Mouse (Mus musculus): ENCODE data around the gene Slc25a42. TPM values are rescaled to one million over a fixed set of nuclear protein-coding genes. Genes with fewer than 3 reads are reported as not detected.

Slc25a42 gene
- polyA plus RNA-seq, 1 experiment = 129 TPM

DNA sequence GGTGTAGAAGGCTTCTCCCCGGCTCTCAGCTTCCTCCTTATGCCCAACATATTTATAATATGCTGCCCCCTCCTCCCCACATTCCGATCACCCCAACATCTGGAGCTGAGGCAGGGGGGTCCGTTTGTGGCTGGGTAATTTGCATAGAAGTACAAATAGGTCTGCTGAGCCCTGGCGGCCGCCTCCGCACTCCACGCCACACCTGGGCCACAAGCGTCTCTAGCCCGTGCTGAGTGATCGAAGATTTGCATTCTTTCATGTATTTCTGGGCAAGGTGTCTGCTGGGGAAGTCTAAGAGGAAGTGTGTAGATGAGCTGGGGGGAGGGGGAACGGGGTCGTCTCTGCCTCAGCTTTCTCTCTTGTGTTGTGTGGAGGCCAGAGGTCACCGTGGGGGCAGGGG lies 52.1 kb downstream of the Slc25a42 start:
- DNase-seq = no peak
- Histone ChIP-seq H3K36me3 (ENCODE audit: control insufficient read depth, insufficient read depth, low read length) (no peaks in the 10 kb centered on the region), H3K27ac (ENCODE audit: insufficient read depth, low read depth, low read length) (no peak overlapping the region), H3K27me3 (replicated peaks; ENCODE audit: control insufficient read depth, insufficient read depth, low read length) (no peaks in the 10 kb centered on the region), H3K4me1 (ENCODE audit: control insufficient read depth, insufficient read depth, low read length) (no peaks in the 10 kb centered on the region), H3K4me3 (ENCODE audit: insufficient read depth, low read depth, low read length) (no peak overlapping the region)
- WGBS = 66% methylated on average over 13 of the region's 13 CpGs
- TF ChIP-seq CTCF (conservative IDR thresholded peaks at IDR 0.05; ENCODE audit: insufficient read depth, insufficient read length, low read depth, low read length) (no peak), POLR2A (IDR thresholded peaks at IDR 0.05; ENCODE audit: low read depth, low read length) (no peak)

DNA sequence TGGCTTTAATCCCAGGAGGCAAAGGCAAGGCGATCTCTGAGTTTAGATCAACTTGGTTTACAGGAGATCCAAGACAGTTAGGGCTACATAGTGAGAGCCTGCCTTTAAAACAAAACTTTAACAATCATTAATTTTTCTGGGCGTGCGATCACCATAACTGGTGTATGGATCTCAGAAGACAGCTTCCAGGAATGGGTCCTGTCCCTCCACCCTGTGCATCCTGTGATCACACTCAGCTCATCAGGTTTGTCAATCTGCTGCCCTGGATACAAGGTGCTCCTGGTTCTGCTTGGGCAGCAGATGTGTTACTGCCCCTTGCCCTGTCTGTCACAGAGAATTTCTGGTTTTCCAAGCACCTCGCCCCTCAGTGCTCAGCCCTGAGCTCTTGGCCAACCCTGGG lies 52.9 kb downstream of the Slc25a42 start:
- Histone ChIP-seq H3K36me3 (ENCODE audit: control insufficient read depth, insufficient read depth, low read length) (no peaks in the 10 kb centered on the region), H3K4me1 (ENCODE audit: control insufficient read depth, insufficient read depth, low read length) (no peaks in the 10 kb centered on the region), H3K27me3 (replicated peaks; ENCODE audit: control insufficient read depth, insufficient read depth, low read length) (no peaks in the 10 kb centered on the region), H3K4me3 (ENCODE audit: insufficient read depth, low read depth, low read length) (no peak overlapping the region), H3K27ac (ENCODE audit: insufficient read depth, low read depth, low read length) (no peak overlapping the region)
- WGBS = 64% methylated on average over 4 of the region's 4 CpGs
- TF ChIP-seq CTCF (conservative IDR thresholded peaks at IDR 0.05; ENCODE audit: insufficient read depth, insufficient read length, low read depth, low read length) = no peak
- no peak for TF ChIP-seq POLR2A (IDR thresholded peaks at IDR 0.05; ENCODE audit: low read depth, low read length)
- DNase-seq = peak; percentile 53

DNA sequence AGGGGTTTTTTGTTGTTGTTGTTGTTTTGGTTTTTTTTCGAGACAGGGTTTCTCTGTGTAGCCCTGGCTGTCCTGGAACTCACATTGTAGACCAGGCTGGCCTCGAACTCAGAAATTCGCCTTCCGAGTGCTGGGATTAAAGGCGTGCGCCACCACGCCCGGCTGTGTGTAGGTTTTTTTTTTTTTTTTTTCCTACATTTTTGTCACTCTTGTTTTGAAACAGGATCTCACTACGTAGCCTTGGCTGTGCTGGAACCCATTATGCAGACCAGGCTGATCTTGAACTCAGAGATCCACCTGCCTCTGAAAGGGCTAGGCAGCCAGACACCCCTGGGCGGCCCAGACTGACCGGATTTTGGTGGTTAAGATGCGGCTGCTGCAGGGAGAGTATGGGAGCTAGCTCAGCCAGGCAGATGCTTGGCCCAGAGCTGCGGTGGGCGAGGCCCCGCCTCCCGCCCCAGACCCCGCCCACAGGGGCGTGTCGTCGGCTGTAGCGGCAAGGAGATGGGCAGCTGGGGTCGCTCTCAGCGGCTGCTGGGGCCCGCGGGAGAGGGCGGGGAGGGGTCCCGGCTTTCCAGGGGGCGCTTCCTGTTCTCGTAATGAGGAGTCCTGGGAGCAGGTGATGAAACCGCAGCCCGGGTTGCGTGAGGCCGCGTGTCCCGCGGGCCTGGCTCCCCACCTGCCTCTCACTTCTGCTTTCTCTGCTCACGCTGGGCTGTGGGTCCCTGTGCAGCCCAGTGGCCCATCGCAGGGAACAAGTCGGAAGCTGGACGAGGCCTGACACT lies 53.8 kb downstream of the Slc25a42 start:
- DNase-seq = peak; percentile 72

DNA sequence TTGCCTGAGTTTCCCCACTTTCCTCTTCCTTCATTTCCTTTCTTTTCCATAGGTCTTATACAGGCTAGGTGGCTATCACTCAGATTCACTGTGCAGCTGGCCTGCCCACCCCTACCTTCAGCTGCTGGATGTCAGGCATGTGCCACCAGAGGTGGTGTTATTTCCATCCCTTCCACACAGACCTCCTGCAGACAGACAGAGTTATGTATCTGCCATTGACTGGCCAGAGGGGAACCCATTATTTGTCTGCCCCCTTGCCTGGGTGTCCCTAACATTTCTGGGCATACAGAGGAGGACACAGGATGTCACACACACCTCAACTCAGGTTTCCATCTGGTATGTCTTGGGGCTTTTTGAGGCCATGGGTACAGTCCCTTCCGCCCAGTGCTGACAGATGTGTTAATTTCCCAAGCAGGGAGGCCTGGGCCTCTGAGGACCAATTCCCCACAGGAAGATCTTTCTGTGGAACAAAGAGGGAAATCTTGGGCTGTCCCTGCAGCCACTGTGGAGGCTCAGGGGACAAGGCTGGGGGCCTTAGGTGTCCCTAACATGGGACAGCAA lies 54.8 kb downstream of the Slc25a42 start:
- no peaks in the 10 kb centered on the region for H3K36me3 ChIP-seq (ENCODE audit: control insufficient read depth, insufficient read depth, low read length)
- no peak overlapping the region for H3K27ac ChIP-seq (ENCODE audit: insufficient read depth, low read depth, low read length)
- H3K4me3 ChIP-seq (ENCODE audit: insufficient read depth, low read depth, low read length) = no peak overlapping the region
- 0 out of 2 replicates have a peak, but pooled peaks cover 1% of the 10 kb centered on the region for H3K4me1 ChIP-seq (ENCODE audit: control insufficient read depth, insufficient read depth, low read length)
- WGBS = 97% methylated on average over 1 of the region's 1 CpGs
- no peak for DNase-seq
- no peak for TF ChIP-seq POLR2A (IDR thresholded peaks at IDR 0.05; ENCODE audit: low read depth, low read length)
- TF ChIP-seq CTCF (conservative IDR thresholded peaks at IDR 0.05; ENCODE audit: insufficient read depth, insufficient read length, low read depth, low read length) = no peak
- no peaks in the 10 kb centered on the region for H3K27me3 ChIP-seq (replicated peaks; ENCODE audit: control insufficient read depth, insufficient read depth, low read length)

More for the DNA sequence above, 53.8 kb downstream of the Slc25a42 start:
- H3K27me3 ChIP-seq (replicated peaks; ENCODE audit: control insufficient read depth, insufficient read depth, low read length) = no peaks in the 10 kb centered on the region
- H3K4me3 ChIP-seq (ENCODE audit: insufficient read depth, low read depth, low read length) = peak overlapping the region; percentile 42
- H3K4me1 ChIP-seq (ENCODE audit: control insufficient read depth, insufficient read depth, low read length) = no peaks in the 10 kb centered on the region
- H3K36me3 ChIP-seq (ENCODE audit: control insufficient read depth, insufficient read depth, low read length) = no peaks in the 10 kb centered on the region
- no peak overlapping the region for H3K27ac ChIP-seq (ENCODE audit: insufficient read depth, low read depth, low read length)
- WGBS = 10% methylated on average over 40 of the region's 40 CpGs
- TF ChIP-seq CTCF (conservative IDR thresholded peaks at IDR 0.05; ENCODE audit: insufficient read depth, insufficient read length, low read depth, low read length) (no peak), POLR2A (IDR thresholded peaks at IDR 0.05; ENCODE audit: low read depth, low read length) (no peak)

DNA sequence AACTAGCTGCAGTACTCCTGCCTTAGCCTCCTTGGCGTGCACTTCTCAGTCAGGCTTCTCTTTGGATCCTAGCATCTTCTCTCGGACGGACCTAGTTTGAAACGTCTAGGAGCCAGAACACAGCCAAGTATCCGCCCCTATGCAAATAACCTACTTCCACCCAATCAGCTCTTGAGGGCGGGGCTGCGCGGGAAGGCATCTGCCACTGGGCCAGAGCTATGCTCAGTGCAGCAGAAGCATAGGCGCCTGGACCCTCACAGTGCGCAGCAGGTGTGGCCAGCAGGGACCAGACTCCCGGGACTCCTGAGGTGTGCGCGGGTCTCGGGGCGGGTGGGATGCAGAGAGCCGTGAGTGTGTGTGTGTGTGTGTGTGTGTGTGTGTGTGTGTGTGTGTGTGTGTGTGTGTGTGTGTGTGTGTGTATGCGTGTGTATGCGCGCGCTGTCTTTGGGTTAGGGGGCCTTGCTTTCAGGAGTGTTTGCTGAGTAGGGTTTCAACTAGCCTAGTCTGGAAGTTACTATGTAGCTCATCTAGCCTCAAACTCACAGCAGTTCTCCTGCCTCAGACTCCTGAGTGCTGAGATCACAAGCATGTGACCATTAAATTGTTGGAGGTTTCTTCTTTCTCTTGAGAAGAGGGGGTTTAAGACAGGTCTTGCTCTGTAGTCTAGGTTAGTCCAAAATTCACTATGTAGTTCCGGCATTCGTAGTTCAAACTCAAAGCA lies 59.4 kb downstream of the Slc25a42 start:
- H3K27ac ChIP-seq (ENCODE audit: insufficient read depth, low read depth, low read length) = no peak overlapping the region
- WGBS = 13% methylated on average over 22 of the region's 22 CpGs
- H3K27me3 ChIP-seq (replicated peaks; ENCODE audit: control insufficient read depth, insufficient read depth, low read length) = no peaks in the 10 kb centered on the region
- TF ChIP-seq POLR2A (IDR thresholded peaks at IDR 0.05; ENCODE audit: low read depth, low read length) (no peak), CTCF (conservative IDR thresholded peaks at IDR 0.05; ENCODE audit: insufficient read depth, insufficient read length, low read depth, low read length) (no peak)
- H3K4me1 ChIP-seq (ENCODE audit: control insufficient read depth, insufficient read depth, low read length) = 0 out of 2 replicates have a peak, but pooled peaks cover 2% of the 10 kb centered on the region
- peak; percentile 80 for DNase-seq
- no peak overlapping the region for H3K4me3 ChIP-seq (ENCODE audit: insufficient read depth, low read depth, low read length)
- no peaks in the 10 kb centered on the region for H3K36me3 ChIP-seq (ENCODE audit: control insufficient read depth, insufficient read depth, low read length)

DNA sequence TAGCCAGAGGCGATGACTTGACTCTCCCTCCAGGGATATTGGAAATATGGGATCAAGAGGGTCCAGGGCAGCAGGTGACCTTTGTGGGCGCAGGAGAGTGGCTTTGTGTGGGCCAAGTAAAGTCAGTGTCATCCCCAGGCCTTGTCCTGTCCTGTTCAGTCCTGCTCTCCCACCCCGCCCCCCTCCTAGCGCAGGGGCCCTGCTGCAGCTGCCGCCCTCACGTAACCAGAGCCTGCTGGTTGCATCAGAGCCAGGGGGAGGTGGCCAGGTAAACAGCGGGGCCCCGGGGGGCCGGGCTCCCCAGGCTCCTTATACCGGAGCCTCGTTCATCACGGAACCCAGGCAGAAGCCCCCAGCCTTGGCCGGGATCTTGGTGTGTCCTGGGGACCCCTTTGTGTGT lies 61.9 kb downstream of the Slc25a42 start:
- H3K27ac ChIP-seq (ENCODE audit: insufficient read depth, low read depth, low read length) = no peak overlapping the region
- H3K27me3 ChIP-seq (replicated peaks; ENCODE audit: control insufficient read depth, insufficient read depth, low read length) = no peaks in the 10 kb centered on the region
- WGBS = 16% methylated on average over 13 of the region's 13 CpGs
- H3K36me3 ChIP-seq (ENCODE audit: control insufficient read depth, insufficient read depth, low read length) = peaks cover 2% of the 10 kb centered on the region; the same call in 1 of the 2 replicates
- 0 out of 2 replicates have a peak, but pooled peaks cover 2% of the 10 kb centered on the region for H3K4me1 ChIP-seq (ENCODE audit: control insufficient read depth, insufficient read depth, low read length)
- no peak for DNase-seq
- H3K4me3 ChIP-seq (ENCODE audit: insufficient read depth, low read depth, low read length) = no peak overlapping the region
- TF ChIP-seq CTCF (conservative IDR thresholded peaks at IDR 0.05; ENCODE audit: insufficient read depth, insufficient read length, low read depth, low read length) (no peak), POLR2A (IDR thresholded peaks at IDR 0.05; ENCODE audit: low read depth, low read length) (no peak)
